Mouse (Mus musculus) hindbrain, embryonic 15.5 days (tissue): ENCODE results near the gene Actn4. TPM values are rescaled to one million over a fixed set of nuclear protein-coding genes. Genes with fewer than 3 reads are reported as not detected.

Experiments
- ATAC-seq: fragments of 200-750 bp; cut with Nextera tagmentation; 2 replicates; pipeline ENCODE4 v1.8.0; 2017; ENCODE audit warnings: low read depth, moderate number of reproducible peaks, moderate TSS enrichment; ENCODE audit not compliant: low FRiP score
- H3K27ac ChIP-seq: fragments of 300-500 bp; sonication (generic); replicated peaks from 2 replicates; pipeline ENCODE4 v1.5.1; 2015; ENCODE audit warnings: mild to moderate bottlenecking, inconsistent platforms
- H3K27me3 ChIP-seq: fragments of 300-500 bp; sonication (generic); 2 replicates; pipeline ENCODE4 v1.6.1; 2015; ENCODE audit warnings: control low read depth, inconsistent platforms
- H3K36me3 ChIP-seq: fragments of 300-500 bp; sonication (generic); 2 replicates; pipeline ENCODE4 v1.6.1; 2015; ENCODE audit warnings: control low read depth, inconsistent platforms
- H3K4me1 ChIP-seq: fragments of 300-500 bp; sonication (generic); replicated peaks from 2 replicates; pipeline ENCODE4 v1.6.1; 2015; ENCODE audit warnings: control low read depth, inconsistent platforms
- H3K4me2 ChIP-seq: fragments of 300-500 bp; sonication (generic); 2 replicates; pipeline ENCODE4 v1.6.1; 2015; ENCODE audit warnings: moderate library complexity, mild to moderate bottlenecking, inconsistent platforms
- H3K4me3 ChIP-seq: fragments of 300-500 bp; sonication (generic); 2 replicates; pipeline ENCODE4 v1.5.1; 2015; ENCODE audit warnings: mild to moderate bottlenecking, inconsistent platforms
- H3K9ac ChIP-seq: fragments of 300-500 bp; sonication (generic); 2 replicates; pipeline ENCODE4 v1.6.1; 2015; ENCODE audit warnings: inconsistent platforms
- H3K9me3 ChIP-seq: fragments of 300-500 bp; sonication (generic); 2 replicates; pipeline ENCODE4 v1.6.1; 2016; ENCODE audit warnings: control low read depth, inconsistent platforms
- whole genome bisulfite sequencing: fragments of 180-500 bp; shearing (Covaris S2); methylation state at CpG from one replicate; pipeline ENCODE4 v1.1.7; 2015; 5-methylcytosine and 5-hydroxymethylcytosine counted together
- polyA plus RNA-seq: library from polyadenylated mRNA; unstranded; fragments of >200 nt; fragmentation: Nextera tagmentation; extraction: Ambion mirVana; gene quantifications from 2 replicates; pipeline ENCODE4 v1.2.1, GENCODE M21; 2015

Actn4 gene
- polyA plus RNA-seq, 1 experiment from 2014 or later, result 154 TPM

- Histone ChIP-seq H3K27me3 (no peaks in the 10 kb centered on the region), H3K4me2 (no peak overlapping the region), H3K27ac (peak overlapping the region; percentile 33; the same call in 1 of the 2 replicates), H3K9me3 (no peaks in the 10 kb centered on the region), H3K36me3 (no peaks in the 10 kb centered on the region), H3K4me3 (no peak overlapping the region), H3K9ac (no peak overlapping the region), H3K4me1 (peaks cover 21% of the 10 kb centered on the region)
- peak; percentile 12; the same call in 1 of the 2 replicates for ATAC-seq
- WGBS, result 61% methylated on average over 6 of the region's 6 CpGs
Measured at GRCm38 (mm10) chr7:28944756-28945415, 17.3 kb downstream of the Actn4 start.

DNA sequence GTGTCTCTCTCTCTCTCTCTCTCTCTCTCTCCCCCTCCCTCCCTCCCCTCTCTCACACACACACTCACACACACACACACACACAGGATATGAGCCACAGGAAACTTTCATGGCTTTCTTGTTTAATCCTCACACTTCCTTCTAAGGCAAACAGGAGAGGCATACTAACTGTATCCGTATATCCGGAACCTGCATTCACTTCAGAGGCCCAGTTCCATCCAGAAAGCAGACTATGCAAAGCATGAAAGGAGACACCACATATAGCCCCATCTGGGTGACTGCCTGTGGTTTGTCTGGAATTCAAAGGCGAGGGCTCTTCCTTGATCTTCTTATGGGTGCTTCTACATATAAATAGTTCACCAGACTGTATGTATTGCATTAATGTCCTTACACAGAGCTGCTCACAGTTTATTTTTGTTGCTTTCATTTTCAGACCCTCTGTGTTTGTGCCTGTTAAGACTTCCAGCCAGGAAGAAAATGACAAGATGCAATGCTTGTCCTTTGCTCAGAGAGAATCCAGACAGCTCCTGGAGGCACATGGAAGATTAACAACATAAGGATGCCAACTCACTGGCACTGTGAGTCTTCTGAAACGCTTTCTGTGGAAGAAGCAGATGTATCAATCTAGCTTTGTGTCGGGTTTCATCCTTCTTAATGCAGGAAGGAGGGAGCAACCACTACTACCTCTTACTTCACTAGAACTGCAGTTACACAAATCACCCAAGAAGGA lies 18.5 kb downstream of the Actn4 start:
- Histone ChIP-seq H3K36me3 (no peaks in the 10 kb centered on the region), H3K4me1 (peaks cover 25% of the 10 kb centered on the region), H3K9me3 (no peaks in the 10 kb centered on the region), H3K9ac (no peak overlapping the region), H3K4me2 (no peak overlapping the region), H3K27ac (peak overlapping the region; percentile 6; the same call in 1 of the 2 replicates), H3K4me3 (no peak overlapping the region), H3K27me3 (no peaks in the 10 kb centered on the region)
- 84% methylated on average over 5 of the region's 5 CpGs for WGBS
- ATAC-seq, result no peak

- Histone ChIP-seq H3K27ac (peak overlapping the region; percentile 58), H3K4me1 (peaks cover 27% of the 10 kb centered on the region)
- 81% methylated on average over 4 of the region's 4 CpGs for WGBS
Measured at GRCm38 (mm10) chr7:28941542-28941941, 20.6 kb downstream of the Actn4 start.

DNA sequence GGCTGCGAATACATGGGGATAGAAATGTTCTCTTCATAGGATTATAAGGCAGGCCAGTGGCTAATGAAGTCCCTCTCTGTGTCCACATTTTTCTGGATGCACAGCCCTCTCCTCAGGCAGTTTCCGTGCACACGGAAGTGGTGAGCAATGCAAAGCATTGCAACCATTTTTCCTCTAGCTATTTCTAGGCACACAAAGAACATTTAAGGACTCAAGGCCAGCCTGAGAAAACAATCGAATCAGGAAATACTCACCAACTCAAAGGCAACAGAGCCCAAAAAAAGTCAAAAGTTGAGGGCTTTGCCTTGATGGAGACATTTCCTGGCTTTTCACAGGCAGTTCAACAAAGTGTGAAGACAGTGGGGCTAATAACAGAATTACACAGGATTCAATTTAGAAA lies 21.0 kb downstream of the Actn4 start:
- Histone ChIP-seq H3K4me2 (no peak overlapping the region), H3K4me1 (peaks cover 27% of the 10 kb centered on the region), H3K9ac (no peak overlapping the region), H3K9me3 (no peaks in the 10 kb centered on the region), H3K4me3 (no peak overlapping the region), H3K27me3 (no peaks in the 10 kb centered on the region), H3K36me3 (no peaks in the 10 kb centered on the region), H3K27ac (peak overlapping the region; percentile 58)
- 81% methylated on average over 4 of the region's 4 CpGs for WGBS
- ATAC-seq, result no peak

More at GRCm38 (mm10) chr7:28941542-28941941, 20.6 kb downstream of the Actn4 start:
- H3K4me2 ChIP-seq, result no peak overlapping the region
- H3K36me3 ChIP-seq, result no peaks in the 10 kb centered on the region
- no peaks in the 10 kb centered on the region for H3K9me3 ChIP-seq
- H3K9ac ChIP-seq, result no peak overlapping the region
- no peaks in the 10 kb centered on the region for H3K27me3 ChIP-seq
- ATAC-seq, result no peak
- no peak overlapping the region for H3K4me3 ChIP-seq

- no peak for ATAC-seq
- Histone ChIP-seq H3K9me3 (no peaks in the 10 kb centered on the region), H3K36me3 (no peaks in the 10 kb centered on the region), H3K27ac (no peak overlapping the region), H3K9ac (no peak overlapping the region), H3K4me1 (peaks cover 14% of the 10 kb centered on the region), H3K4me2 (no peak overlapping the region), H3K4me3 (no peak overlapping the region), H3K27me3 (no peaks in the 10 kb centered on the region)
- WGBS, result 92% methylated on average over 7 of the region's 7 CpGs
Measured at GRCm38 (mm10) chr7:28939418-28940183, 22.5 kb downstream of the Actn4 start.

GRCm38 (mm10) chr7:28938654-28939053 lies 23.5 kb downstream of the Actn4 start:
- no peaks in the 10 kb centered on the region for H3K36me3 ChIP-seq
- ATAC-seq, result 0 out of 2 replicates have a peak, but pooled peaks have one; percentile 46
- no peaks in the 10 kb centered on the region for H3K9me3 ChIP-seq
- peaks cover 14% of the 10 kb centered on the region for H3K4me1 ChIP-seq
- H3K27me3 ChIP-seq, result no peaks in the 10 kb centered on the region
- H3K4me2 ChIP-seq, result no peak overlapping the region
- H3K27ac ChIP-seq, result 0 out of 2 replicates have a peak overlapping the region, but pooled peaks have one; percentile 27
- WGBS, result 57% methylated on average over 4 of the region's 4 CpGs
- no peak overlapping the region for H3K9ac ChIP-seq
- H3K4me3 ChIP-seq, result no peak overlapping the region

GRCm38 (mm10) chr7:28936787-28937186 lies 25.4 kb downstream of the Actn4 start:
- no peak overlapping the region for H3K4me2 ChIP-seq
- H3K4me3 ChIP-seq, result no peak overlapping the region
- H3K9me3 ChIP-seq, result no peaks in the 10 kb centered on the region
- no peak for ATAC-seq
- H3K27me3 ChIP-seq, result no peaks in the 10 kb centered on the region
- 62% methylated on average over 4 of the region's 4 CpGs for WGBS
- no peaks in the 10 kb centered on the region for H3K36me3 ChIP-seq
- H3K9ac ChIP-seq, result no peak overlapping the region
- H3K27ac ChIP-seq, result 0 out of 2 replicates have a peak overlapping the region, but pooled peaks have one; percentile 8
- peaks cover 20% of the 10 kb centered on the region for H3K4me1 ChIP-seq

- H3K4me2 ChIP-seq, result no peak overlapping the region
- no peaks in the 10 kb centered on the region for H3K9me3 ChIP-seq
- peaks cover 10% of the 10 kb centered on the region; the same call in 1 of the 2 replicates for H3K4me1 ChIP-seq
- H3K9ac ChIP-seq, result no peak overlapping the region
- H3K27ac ChIP-seq, result no peak overlapping the region
- 86% methylated on average over 2 of the region's 2 CpGs for WGBS
- no peaks in the 10 kb centered on the region for H3K36me3 ChIP-seq
- H3K27me3 ChIP-seq, result no peaks in the 10 kb centered on the region
- no peak overlapping the region for H3K4me3 ChIP-seq
- no peak for ATAC-seq
Measured at GRCm38 (mm10) chr7:28933825-28934224, 28.3 kb downstream of the Actn4 start.

DNA sequence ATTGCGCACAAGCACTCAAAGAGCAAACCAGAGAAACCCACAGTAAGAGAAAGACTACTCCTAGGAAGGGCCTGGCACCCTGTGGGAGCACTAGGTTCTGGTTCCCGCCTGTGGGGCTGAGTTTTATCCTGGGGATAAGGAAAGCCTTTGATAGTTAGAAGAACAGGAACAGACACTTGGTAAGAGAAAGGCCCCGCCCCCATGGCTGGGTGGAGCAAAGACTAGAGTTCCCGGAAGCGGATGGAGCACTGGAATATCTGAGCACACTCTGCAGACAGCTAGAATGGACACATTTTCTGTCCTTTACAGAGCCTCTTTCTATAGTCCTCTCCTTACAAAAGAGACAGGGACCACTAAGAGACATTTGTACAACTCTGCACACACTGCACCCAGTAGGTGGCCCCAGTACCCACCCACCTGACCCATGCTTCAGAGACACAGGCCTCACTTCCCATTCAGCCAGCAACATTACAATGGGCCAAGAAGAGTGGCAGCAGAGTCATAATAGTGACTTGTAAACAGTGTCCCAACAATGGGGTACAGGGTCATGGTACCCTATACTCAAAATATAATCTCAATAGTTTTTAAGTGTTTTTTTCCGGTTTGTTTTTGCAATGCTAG lies 29.6 kb downstream of the Actn4 start:
- no peaks in the 10 kb centered on the region for H3K27me3 ChIP-seq
- no peak for ATAC-seq
- H3K4me3 ChIP-seq, result no peak overlapping the region
- H3K36me3 ChIP-seq, result no peaks in the 10 kb centered on the region
- peaks cover 6% of the 10 kb centered on the region; the same call in 1 of the 2 replicates for H3K4me1 ChIP-seq
- no peak overlapping the region for H3K27ac ChIP-seq
- no peaks in the 10 kb centered on the region for H3K9me3 ChIP-seq
- H3K4me2 ChIP-seq, result no peak overlapping the region
- 90% methylated on average over 6 of the region's 6 CpGs for WGBS
- H3K9ac ChIP-seq, result no peak overlapping the region

DNA sequence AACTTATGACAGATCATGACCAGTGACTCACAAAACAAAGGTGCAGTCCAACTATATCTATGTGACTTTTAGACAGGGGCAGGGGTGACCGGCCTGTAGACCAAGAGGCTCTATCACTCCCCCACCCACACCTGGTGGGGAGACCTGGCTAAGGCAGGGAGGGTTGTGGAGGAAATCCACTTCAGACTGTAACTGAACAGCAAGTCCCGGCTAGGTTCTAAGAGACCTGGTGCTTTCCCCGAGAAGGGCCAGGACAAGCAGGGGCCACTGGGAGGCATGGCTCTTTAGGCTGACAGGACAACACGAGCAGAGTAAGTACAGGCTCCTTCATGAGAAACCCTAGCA lies 30.5 kb downstream of the Actn4 start:
- 91% methylated on average over 4 of the region's 4 CpGs for WGBS
- Histone ChIP-seq H3K4me3 (no peak overlapping the region), H3K36me3 (no peaks in the 10 kb centered on the region), H3K9ac (no peak overlapping the region), H3K4me2 (no peak overlapping the region), H3K27ac (no peak overlapping the region), H3K4me1 (peaks cover 6% of the 10 kb centered on the region), H3K9me3 (no peaks in the 10 kb centered on the region), H3K27me3 (no peaks in the 10 kb centered on the region)
- no peak for ATAC-seq

DNA sequence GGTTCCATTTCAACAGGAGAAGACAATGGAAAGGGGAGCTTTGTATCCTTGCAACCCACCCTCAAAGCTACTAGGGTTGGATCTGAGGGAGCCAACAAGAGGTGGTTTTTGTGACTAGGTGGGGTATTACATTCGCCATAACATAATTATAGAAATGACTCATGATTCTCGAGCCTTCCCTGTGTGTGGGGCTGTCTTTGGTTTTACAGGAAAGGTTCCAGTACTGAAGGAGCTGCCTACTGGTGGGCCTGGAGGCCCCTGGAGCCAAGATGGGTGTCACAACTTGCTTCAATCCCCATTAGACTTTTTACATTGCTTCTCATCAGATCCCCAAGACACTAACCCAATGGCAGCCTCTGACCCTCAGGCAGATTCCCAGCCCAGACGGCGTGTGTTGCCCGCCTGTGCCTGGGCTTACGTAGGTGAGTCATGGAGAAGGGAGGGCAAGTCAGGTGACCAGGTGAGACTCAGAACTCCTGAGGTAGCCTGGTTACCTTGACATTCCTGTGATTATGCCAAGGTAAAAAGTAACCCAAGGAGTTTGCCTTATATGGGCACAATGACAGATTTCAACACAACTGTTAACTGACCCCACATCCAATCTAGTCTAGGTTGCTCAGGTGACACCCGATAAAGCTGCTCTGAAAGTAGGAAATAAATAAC lies 31.0 kb downstream of the Actn4 start:
- no peak overlapping the region for H3K4me2 ChIP-seq
- 93% methylated on average over 7 of the region's 7 CpGs for WGBS
- H3K27me3 ChIP-seq, result no peaks in the 10 kb centered on the region
- H3K9me3 ChIP-seq, result no peaks in the 10 kb centered on the region
- no peak overlapping the region for H3K27ac ChIP-seq
- H3K9ac ChIP-seq, result no peak overlapping the region
- no peaks in the 10 kb centered on the region for H3K36me3 ChIP-seq
- H3K4me1 ChIP-seq, result peaks cover 6% of the 10 kb centered on the region
- ATAC-seq, result no peak; the same call in 1 of the 2 replicates
- H3K4me3 ChIP-seq, result no peak overlapping the region
